Mouse (Mus musculus) left cerebral cortex, adult 8-10 months (tissue): Measurements from ENCODE around the gene Ddx6. TPM values are rescaled to one million over a fixed set of nuclear protein-coding genes. Genes with fewer than 3 reads are reported as not detected.

Experiments used
- DNase-seq, 2 experiments: peaks; one replicate each; pipeline ENCODE4 v3.0.0; 2022; ENCODE audit warnings: low spot score in 2 of 2
- total RNA-seq, 4 experiments: library from RNA; stranded (reverse); gene quantifications; 2 replicates each; pipeline ENCODE4 v1.2.4; 2022

Ddx6 gene
- total RNA-seq, 4 experiments from 2014 or later: 137 to 157 (median 145) TPM

DNA sequence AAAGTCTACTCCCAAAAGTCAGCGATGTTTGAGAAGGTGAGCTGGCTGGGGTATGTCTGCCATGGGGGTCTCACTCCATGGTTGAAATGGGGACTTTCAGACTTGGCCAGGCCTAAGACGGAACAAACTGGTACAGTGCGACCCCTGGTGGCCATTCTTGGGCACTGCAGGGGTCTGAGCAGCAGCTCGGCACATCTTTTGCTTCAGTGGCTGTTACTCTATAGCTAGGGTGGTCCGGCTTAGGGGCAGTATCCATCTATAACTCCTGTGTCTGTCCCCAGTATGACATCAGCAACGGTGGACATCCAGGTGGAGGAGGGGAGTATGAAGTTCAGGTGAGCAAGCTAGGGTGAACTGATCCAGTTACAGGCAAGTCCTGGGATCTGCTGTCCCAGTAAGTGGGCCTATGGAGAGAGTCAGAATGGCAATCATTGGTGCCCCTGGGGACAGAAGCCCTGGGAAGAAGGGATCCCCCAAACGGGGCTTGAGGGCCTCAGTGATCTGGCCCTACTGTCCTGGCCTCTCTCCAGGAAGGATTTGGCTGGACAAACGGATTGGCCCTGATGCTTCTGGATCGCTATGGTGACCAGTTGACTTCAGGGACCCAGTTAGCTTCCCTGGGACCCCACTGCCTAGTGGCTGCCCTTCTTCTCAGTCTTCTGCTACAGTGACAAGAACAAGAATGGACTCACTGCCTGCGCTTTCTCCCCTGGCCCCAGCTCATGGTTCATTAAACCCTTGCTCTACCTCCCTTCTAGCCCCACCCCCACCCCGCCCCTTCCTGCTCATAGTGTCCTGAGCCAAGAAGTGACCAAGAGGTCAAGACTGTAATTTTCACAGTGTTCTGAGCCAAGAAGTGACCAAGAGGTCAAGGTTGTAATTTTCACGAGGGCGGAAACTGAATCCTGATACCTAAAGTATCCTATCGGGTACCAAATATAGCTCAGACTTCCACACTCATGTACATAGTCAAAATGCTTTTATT lies 80.9 kb downstream of the Ddx6 start:
- peak in 1 of 2 experiments; percentile 57 for DNase-seq

GRCm38 (mm10) chr9:44686638-44687037 lies 81.9 kb downstream of the Ddx6 start:
- no peak for DNase-seq

- DNase-seq: no peak
Observed at GRCm38 (mm10) chr9:44688013-44688412, 83.3 kb downstream of the Ddx6 start.

Other genes with a start within 250 kb of the Ddx6 start
- gene Vps11, start 243.2 kb upstream of the Ddx6 start, total RNA-seq: 10 to 100 TPM; 61.9 to 66.7 (median 63.5) TPM
- gene Hyou1, start 225.4 kb upstream of the Ddx6 start, total RNA-seq: 100 to 1,000 TPM; 106 to 115 (median 112) TPM
- gene Slc37a4, start 208.0 kb upstream of the Ddx6 start, total RNA-seq: 10 to 100 TPM; 30.5 to 34.1 (median 31.8) TPM
- 100 to 1,000 TPM; 768 to 851 (median 802) TPM for gene Rps25, start 197.8 kb upstream of the Ddx6 start, total RNA-seq
- 10 to 100 TPM; 67.4 to 74.5 (median 72.5) TPM for gene Trappc4, start 197.3 kb upstream of the Ddx6 start, total RNA-seq
- gene Ccdc84, start 186.3 kb upstream of the Ddx6 start, total RNA-seq: 10 to 100 TPM; 17.6 to 25.7 (median 18.8) TPM
- not detected for gene Foxr1, start 163.8 kb upstream of the Ddx6 start, total RNA-seq
- gene Upk2, start 149.9 kb upstream of the Ddx6 start, total RNA-seq: not detected
- 10 to 100 TPM; 60.4 to 67.8 (median 61.9) TPM for gene Bcl9l, start 122.1 kb upstream of the Ddx6 start, total RNA-seq
- gene Cxcr5, start 43.0 kb upstream of the Ddx6 start, total RNA-seq: not detected
- gene Treh, start 68.3 kb downstream of the Ddx6 start, total RNA-seq: under 1 TPM in 1 of 4 experiments, not detected in 3; 0.28 TPM
- gene Phldb1, start 130.3 kb downstream of the Ddx6 start, total RNA-seq: 10 to 100 TPM; 82.9 to 91.9 (median 86.3) TPM
- 100 to 1,000 TPM in 1 of 4 experiments, 10 to 100 TPM in 3; 96.2 to 117 (median 98.0) TPM for gene Arcn1, start 163.0 kb downstream of the Ddx6 start, total RNA-seq
- 10 to 100 TPM; 60.2 to 78.5 (median 70.8) TPM for gene Ift46, start 163.0 kb downstream of the Ddx6 start, total RNA-seq
- gene Tmem25, start 194.4 kb downstream of the Ddx6 start, total RNA-seq: 10 to 100 TPM; 44.8 to 61.5 (median 58.2) TPM
- 1 to 10 TPM in 3 of 4 experiments, under 1 TPM in 1; 0.42 to 1.4 (median 1.2) TPM for gene Ttc36, start 198.2 kb downstream of the Ddx6 start, total RNA-seq